Mouse (Mus musculus) thymus, adult 2 months (tissue): ENCODE data around the gene Tuba4a.

Source experiments
- CTCF ChIP-seq: fragments of 200-500 bp; IDR thresholded peaks from 2 replicates; pipeline ENCODE4 v1.5.1; 2012; ENCODE audit warnings: mild to moderate bottlenecking, control low read depth, low read length, moderate library complexity, borderline replicate concordance; ENCODE audit not compliant: control insufficient read depth, poor library complexity, insufficient read depth; ENCODE audit errors: extremely low read depth
- POLR2A ChIP-seq: fragments of 200-500 bp; IDR thresholded peaks from 2 replicates; pipeline ENCODE4 v1.6.1; 2012; ENCODE audit warnings: mild to moderate bottlenecking, low read length, control low read depth, moderate library complexity; ENCODE audit not compliant: control insufficient read depth, poor library complexity, insufficient read depth; ENCODE audit errors: extremely low read depth

GRCm38 (mm10) chr1:75227653-75228052 lies 8.0 kb upstream of the Tuba4a start:
- TF ChIP-seq CTCF (no peak), POLR2A (no peak)
